Mouse (Mus musculus): ENCODE measurements around the gene Hnrnpa2b1. TPM values are rescaled to one million over a fixed set of nuclear protein-coding genes. Genes with fewer than 3 reads are reported as not detected.

The Hnrnpa2b1 gene
- polyA plus RNA-seq, 1 experiment: 875 TPM

GRCm38 (mm10) chr6:51423466-51424122, 46.1 kb downstream of the Hnrnpa2b1 start:
- DNase-seq (ENCODE audit: extremely low spot score in 1 of 2, low spot score in 1 of 2): no peak

- no peak for DNase-seq (ENCODE audit: extremely low spot score in 1 of 2, low spot score in 1 of 2)
These were observed 52.3 kb downstream of the Hnrnpa2b1 start for GRCm38 (mm10) chr6:51417306-51417936.

- DNase-seq (ENCODE audit: extremely low spot score in 1 of 2, low spot score in 1 of 2): peak in 1 of 2 experiments; percentile 48
These were observed 53.3 kb downstream of the Hnrnpa2b1 start for GRCm38 (mm10) chr6:51416433-51416832.

Other genes starting within 250 kb of the Hnrnpa2b1 start
- gene Nfe2l3, start 37.2 kb downstream of the Hnrnpa2b1 start, polyA plus RNA-seq (2012; rRNA removed): 2.4 and 3.1 TPM in 2 replicates
- 111 and 116 TPM in 2 replicates for gene Cbx3, start 466 bp upstream of the Hnrnpa2b1 start, polyA plus RNA-seq (2012; rRNA removed)
- 56.0 and 73.2 TPM in 2 replicates for gene Snx10, start 54.0 kb upstream of the Hnrnpa2b1 start, polyA plus RNA-seq (2012; rRNA removed)